Mouse (Mus musculus): ENCODE results near the gene Idh3b.

Idh3b gene

DNA sequence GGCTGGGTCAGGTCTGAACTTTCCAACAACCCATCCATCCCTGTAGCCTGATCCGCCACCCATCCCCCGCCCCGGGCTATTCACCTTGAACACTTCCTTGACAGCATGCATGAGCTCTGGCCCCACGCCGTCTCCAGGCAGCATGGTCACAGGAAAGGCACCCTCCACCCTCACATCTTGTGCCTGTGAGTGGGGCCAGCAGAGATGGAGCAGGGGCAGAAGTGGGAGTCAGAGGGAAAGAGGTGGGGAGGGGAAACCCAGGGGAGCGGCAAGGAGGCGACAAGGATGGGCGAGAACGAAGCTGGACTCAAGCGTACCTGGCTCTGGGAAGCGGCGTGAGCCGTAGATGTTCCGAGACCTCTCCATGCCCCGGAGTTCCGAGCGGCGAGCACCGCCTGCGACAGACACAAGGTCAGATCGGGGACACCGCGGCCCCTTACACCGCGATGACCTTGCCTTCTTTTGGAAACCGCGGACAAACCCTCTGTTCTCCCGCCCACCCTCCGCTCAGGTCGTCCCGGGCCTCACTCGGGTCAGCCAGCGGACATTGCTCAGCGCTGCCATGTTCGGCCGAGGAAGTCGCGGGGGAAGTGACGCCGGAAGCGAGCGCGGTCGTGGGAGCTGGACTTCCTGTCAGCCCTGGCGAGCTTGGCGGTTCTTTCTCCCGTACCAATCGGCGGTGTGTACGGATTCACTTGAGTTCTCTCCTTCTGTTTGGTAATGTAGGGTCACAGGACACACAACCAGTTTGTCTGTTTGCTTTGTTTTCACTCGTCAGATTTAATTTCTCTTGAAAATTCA lies at the start of gene Idh3b:
Idh3b (minus strand) TSS at position 694 of the 801 bp plus-strand sequence.
- peak; percentile 89 for ATAC-seq (ENCODE audit: insufficient number of reproducible peaks, low FRiP score, low TSS enrichment)

DNA sequence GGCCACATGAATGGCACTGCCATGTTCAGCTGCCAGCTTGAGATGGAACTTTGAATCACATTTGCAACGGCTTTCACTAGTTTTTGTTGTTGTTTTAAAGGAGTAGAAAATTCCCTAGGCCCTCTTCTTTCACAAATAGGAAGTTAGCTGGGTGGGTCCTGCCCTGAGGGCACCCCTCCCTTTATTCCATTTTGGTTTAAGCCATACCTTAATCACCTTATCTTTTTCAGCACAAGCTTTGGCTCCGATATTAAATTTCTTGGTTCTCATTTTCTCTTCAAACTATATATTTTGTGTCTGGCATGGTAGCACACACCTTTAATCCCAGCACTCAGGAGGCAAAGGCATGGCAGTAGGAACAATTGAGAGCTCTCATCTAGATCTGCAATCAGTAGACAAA lies 45.2 kb upstream of the Idh3b start:
- no peak for ATAC-seq (ENCODE audit: insufficient number of reproducible peaks, low FRiP score, low TSS enrichment)

DNA sequence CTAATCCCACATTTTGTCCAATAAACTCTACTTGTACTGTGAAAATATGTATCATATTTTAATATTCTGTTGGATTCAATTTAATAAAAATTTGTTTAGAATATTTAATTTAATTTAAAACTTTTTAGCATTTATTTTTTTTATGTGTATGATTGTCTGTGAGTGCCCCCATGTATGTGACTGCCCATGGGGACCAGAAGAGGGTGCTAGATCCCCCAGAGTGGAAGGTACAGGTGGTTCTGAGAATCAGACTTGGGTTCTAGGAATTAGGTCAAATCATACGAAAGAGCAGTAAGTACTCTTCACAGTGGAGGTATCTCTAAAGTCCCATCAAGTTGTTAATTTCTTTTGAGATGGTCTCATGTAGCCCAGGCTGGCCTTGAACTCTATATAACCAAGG lies 42.7 kb upstream of the Idh3b start:
- no peak for ATAC-seq (ENCODE audit: insufficient number of reproducible peaks, low FRiP score, low TSS enrichment)

DNA sequence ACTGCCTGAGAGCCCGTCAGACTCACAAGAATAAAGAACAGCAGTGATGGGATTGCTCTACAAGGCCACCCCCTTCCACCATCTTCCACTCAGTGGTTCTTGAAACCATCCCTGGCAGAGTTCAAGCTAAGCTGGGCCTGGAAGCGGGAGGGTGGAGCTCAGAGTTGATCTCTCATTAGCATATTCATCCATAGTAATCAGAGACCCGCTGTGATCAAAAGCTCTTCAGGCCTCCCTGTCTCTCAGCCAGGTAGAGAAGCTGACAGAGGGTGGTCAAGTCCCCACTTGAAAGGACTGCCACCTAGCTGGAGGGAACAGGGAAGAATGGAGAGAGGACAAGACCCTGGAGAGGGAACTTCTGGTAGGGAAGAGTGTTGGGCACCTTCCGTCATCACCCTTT lies 18.7 kb upstream of the Idh3b start:
- no peak for ATAC-seq (ENCODE audit: insufficient number of reproducible peaks, low FRiP score, low TSS enrichment)

DNA sequence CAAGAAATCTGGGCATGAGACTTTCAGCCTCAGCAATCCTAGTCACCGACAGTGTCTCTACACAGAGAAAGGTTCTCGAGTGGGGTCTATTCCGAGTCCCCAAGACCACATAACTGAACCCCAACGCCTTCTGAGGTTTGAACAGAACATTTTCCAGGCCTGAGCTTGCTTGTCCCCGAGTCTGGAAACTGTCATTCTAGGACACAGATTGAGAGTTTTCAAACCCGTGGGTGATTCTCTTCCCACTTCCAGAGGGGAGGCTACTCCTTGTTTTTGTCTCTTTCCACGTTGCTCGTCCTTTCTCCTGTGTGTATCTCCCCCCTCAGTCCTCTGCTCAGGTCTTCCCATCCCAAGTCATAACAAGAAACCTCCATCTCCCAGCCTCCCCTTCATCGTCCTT lies 13.2 kb upstream of the Idh3b start:
- ATAC-seq (ENCODE audit: insufficient number of reproducible peaks, low FRiP score, low TSS enrichment) = no peak

DNA sequence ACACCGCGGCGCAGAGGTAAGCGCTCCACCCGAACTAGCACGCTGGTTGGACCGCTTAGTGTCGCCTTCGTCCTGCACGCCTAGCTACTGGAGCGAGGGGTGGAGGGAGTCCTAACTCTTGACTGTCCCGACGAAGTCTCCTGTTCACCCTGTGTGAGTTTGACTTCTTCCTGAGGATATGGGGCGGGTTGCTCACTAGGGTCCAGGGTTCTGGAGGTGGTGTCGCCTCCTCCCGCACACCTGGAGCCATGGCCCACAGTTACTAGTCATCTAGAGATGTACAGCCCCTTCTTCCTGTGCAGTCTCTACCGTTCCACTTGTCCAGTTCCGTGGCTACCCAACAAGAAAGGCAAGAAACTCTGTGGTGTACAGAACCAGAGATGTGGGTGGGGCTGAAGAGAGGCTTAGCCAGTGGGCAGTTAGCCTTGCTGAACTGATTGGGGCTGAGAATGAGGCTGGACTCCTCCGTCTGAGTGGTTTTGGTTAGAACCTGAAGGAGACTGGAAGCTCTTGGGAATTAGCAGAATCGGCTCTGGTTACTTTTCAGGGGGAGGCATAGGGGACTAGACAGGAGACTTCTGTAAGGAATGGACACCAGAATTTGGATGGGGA lies 11.9 kb upstream of the Idh3b start:
- no peak for ATAC-seq (ENCODE audit: insufficient number of reproducible peaks, low FRiP score, low TSS enrichment)

DNA sequence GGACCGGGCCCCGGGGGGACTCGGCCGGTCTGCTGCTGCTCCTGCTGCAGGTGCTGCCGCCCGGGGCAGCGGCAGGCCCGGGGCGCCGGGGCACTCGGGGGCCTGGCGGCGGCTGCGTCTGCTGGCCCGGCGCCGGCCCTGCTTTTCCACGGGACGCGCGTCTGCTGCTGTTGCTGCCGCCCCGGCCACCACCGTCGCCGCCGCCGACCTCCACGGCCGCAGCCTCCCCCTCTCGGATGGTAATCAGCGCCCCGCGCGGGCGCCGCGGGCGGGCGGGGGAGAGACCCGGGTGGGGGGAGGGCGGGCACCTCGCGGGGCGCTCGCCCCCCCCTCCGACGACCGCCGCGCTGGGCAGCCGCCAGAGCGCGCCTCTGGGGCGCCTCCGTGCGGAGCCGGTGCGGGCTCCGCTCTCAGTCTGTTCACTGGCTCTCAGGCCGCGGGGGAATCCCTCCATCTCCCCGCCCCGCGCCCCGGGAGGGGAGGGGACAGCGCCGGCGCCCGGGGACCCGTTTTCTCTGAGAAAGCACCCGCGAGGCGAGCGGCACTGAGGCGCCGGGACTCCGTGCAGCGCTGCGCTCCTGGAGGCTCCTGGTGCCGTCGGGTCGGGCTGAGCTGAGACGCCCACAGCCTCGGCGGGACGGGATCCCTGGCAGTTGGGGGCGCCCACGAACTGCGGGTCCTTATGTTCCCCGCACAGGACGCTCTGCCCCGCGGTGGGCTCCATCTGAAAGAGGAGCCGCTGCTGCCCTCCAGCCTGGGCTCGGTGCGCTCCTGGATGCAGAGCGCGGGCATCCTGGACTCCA lies 11.2 kb upstream of the Idh3b start:
- no peak for ATAC-seq (ENCODE audit: insufficient number of reproducible peaks, low FRiP score, low TSS enrichment)

DNA sequence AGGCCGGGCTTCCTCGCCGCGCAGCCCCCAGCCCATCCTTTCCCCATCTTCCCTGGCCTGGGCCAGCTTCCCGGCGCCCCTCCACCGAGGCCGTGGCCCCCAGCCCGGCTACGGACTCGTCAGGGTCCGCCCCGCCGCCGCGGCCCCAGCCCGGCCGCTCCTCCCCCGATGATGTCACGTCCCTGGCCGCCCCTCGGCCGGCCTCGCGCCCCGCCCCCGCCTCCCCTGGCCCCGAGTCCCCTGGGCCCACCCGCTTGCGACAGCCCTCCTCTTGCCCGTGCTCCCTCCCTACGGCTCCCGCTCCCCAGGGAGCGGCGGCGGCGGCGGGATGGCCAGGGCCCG lies 10.6 kb upstream of the Idh3b start, which contains the start of gene Ebf4:
Ebf4 (plus strand) TSS at position 234 of the 342 bp plus-strand sequence.
- ATAC-seq (ENCODE audit: insufficient number of reproducible peaks, low FRiP score, low TSS enrichment) = no peak

DNA sequence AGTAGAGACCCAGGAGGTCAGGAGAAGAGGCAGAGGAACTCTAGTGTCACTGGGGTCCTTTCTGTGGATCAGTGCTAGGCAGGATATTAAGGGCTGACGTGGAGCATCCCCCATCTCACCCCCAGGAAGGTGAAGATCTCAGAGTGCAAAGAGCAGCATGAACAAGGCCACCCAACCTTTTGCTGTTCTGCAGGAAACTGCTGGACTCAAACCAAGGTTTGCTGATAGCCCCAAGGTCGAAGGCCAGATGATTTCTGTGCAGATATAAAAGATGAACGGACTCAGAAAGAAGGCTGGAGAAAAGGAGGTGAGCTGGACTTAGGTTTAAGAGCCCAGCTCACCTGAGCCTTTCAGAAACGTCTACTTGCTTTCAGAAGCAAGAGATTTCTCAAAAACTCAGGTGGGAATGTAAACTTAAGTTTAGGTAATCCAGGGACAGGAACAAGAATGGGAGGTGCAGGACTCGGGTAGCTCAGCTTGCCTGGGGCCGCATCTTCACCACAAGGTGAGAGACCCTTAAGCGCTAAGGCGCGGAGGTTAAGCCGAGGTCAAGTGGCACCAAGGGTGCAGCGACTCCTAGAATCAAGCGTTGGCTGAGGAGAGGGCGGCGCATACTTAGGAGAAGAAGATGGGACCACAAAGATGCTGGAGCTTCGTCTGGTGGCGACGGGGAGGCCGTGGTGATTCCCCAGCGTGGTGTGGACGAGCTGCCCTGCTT lies 10.0 kb upstream of the Idh3b start:
- no peak for ATAC-seq (ENCODE audit: insufficient number of reproducible peaks, low FRiP score, low TSS enrichment)

DNA sequence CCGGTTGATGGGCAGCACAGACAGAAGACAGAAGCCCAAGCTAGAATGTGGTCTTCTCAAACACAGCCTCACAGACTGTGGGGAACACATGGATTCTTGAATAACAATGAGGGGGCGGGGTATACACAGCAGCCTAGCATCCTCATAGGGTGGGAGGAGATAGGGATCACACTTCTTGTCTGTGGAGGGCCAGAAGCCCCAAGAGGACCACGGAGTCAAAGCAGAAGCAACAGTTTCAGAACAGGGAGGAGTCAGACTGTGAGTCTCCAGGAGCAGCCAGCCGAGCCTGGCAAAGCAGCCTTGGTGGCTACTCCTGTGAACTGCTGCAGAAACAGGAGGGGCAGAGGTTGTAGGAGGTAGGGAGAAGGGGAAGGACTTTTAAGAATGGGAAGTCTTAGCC lies 9.1 kb upstream of the Idh3b start:
- no peak for ATAC-seq (ENCODE audit: insufficient number of reproducible peaks, low FRiP score, low TSS enrichment)

DNA sequence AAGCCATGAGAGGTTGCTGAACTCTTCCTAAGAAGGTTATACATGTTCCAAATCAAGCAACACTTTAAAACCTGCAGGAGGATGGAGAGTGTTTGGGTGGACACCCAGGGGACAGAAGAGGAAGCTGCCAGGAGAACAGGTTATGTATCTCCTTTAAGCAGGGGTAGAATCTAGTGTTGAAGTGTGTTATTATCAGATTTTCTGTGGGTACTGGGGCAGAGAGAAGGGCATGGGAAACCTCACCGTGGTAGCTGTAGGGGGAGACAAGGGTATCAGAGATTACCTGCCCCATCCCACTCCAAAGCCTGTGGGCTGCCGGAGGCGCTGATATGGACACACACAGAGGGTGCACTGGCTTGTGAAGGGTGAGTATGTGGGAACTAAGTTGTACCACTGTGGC lies 8.7 kb upstream of the Idh3b start:
- no peak for ATAC-seq (ENCODE audit: insufficient number of reproducible peaks, low FRiP score, low TSS enrichment)

DNA sequence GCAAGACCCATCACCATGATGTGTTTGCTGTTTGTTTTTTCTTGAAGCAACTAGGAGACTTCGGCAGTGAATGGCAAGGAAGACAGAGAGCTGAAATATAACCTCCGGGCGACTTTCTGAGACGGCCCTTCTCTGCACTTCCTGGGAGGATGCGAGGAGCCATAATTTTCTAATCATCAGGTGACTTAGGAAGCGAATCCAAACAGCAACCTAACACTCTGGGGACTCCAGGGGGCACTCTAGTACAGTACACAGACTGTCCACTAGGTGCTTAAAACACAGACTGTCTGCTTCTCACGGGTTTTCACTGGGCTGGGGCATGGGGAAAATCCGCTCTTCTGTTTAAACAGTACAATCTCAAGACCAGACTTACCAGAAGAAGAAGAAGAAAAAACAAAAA lies 7.1 kb upstream of the Idh3b start:
- peak; percentile 79 for ATAC-seq (ENCODE audit: insufficient number of reproducible peaks, low FRiP score, low TSS enrichment)

DNA sequence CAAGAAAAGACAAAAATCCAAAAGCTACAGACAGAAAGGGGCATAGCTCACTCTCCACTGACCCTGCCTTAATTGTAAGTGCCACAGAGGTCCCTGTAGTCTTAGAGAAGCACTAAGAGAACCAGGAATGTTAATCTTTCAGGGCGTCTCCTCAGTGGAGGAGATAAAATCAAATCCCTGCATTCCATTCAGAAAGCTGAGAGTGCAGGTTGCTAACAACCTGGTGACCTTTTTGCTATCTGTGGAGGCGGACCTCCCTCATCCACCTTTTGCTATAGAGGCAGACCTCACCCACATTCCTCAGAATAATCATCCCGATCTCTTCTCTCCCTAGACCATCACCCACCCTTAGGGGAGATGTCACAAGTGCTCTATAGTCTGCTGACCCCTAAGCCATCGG lies 4.7 kb upstream of the Idh3b start:
- no peak for ATAC-seq (ENCODE audit: insufficient number of reproducible peaks, low FRiP score, low TSS enrichment)

DNA sequence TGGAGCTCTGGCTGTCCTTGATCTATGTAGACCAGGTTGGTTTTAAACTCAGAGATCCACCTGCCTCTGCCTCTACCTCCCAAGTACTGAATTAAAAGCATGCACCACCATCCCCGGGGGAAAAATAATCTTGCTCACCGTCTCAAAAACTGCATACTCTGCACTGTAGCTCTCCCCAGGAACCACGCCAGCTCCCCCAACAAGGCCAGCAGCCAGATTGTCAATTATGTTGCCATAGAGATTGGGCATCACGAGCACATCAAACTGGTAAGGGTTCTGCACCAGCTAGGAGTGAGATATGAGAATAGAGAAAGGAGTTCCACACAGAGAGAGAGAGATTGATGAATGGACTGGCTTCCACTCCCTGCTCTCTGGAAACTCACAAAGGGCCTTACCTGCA lies 3.5 kb downstream of the Idh3b start:
- no peak for ATAC-seq (ENCODE audit: insufficient number of reproducible peaks, low FRiP score, low TSS enrichment)

DNA sequence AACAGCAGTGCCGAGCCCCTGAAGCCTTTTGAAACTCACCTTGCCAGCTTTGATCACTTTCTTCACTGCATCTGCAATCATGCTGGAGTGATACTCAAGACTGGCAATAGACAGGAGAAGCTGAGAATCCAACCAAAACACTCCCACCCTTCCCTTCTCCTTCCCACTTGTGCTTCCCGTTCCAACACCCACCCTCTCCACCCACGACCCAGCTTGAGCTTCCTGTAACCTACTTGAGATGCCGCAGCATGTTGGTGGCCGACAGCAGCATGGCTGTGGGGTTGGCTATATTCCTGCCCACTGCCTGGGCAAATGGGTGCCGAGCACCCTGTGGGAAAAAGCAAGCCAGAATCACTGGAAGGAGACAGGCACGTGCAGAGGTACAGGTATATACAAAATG lies 4.1 kb downstream of the Idh3b start:
- ATAC-seq (ENCODE audit: insufficient number of reproducible peaks, low FRiP score, low TSS enrichment) = no peak

DNA sequence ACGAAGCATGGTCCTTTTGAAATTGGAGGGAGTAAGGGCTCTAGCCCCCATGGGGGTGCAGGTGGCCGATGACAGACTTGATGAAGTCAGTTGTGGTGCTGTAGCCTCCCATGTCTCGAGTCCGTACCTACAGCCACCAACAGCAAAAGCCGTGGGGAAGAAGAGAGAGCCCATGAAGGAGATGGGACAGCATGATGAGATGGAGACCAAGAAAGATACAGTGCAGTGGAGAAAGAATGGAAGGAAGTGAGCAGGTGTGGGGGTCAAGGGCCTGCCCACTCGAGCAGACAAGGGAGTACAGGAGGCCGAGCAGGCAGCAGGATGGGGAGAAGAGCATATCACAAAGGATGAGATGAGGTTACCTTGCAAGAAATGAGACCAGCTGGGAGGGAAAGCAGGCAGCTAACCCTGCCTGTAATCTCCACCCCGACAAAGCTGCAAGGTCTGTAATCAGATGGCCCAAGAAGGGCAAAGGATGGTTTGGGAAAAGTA lies 4.7 kb downstream of the Idh3b start:
- ATAC-seq (ENCODE audit: insufficient number of reproducible peaks, low FRiP score, low TSS enrichment) = no peak

DNA sequence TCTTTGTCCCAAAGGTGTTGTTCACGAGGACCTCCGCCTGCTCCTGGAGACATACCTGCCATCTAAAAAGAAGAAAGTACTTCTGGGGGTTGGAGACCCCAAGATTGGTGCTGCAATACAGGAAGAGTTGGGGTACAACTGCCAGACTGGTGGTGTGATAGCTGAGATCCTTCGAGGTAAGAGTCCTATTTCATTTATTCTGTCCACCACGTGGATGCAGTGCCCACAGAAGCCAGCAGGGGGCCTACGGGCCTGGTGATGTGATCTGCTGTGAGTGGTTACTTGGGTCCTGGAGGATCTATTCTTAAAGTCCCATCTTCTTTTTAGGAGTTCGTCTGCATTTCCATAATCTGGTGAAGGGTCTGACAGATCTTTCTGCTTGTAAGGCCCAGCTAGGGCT lies 8.7 kb downstream of the Idh3b start:
- ATAC-seq (ENCODE audit: insufficient number of reproducible peaks, low FRiP score, low TSS enrichment) = no peak

DNA sequence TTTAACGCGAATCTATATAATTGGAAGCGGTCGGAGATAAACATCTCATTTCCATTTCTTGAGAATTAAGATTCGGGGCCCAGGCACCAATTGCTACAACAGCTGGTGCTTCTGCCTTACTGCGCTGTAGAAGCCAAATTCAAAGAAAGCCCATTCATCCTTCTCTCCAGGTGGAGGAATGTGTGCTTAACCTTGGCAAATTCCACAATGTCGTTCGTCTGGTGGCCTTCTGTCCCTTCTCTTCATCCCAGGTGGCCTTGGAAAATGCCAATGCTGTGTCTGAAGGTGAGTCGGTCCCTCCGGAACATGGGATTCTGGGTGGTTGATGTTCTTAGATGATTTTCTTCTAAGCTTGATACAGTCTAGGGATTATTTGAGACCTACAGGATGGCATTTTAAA lies 9.5 kb downstream of the Idh3b start:
- 0 out of 2 replicates have a peak, but pooled peaks have one; percentile 3 for ATAC-seq (ENCODE audit: insufficient number of reproducible peaks, low FRiP score, low TSS enrichment)

DNA sequence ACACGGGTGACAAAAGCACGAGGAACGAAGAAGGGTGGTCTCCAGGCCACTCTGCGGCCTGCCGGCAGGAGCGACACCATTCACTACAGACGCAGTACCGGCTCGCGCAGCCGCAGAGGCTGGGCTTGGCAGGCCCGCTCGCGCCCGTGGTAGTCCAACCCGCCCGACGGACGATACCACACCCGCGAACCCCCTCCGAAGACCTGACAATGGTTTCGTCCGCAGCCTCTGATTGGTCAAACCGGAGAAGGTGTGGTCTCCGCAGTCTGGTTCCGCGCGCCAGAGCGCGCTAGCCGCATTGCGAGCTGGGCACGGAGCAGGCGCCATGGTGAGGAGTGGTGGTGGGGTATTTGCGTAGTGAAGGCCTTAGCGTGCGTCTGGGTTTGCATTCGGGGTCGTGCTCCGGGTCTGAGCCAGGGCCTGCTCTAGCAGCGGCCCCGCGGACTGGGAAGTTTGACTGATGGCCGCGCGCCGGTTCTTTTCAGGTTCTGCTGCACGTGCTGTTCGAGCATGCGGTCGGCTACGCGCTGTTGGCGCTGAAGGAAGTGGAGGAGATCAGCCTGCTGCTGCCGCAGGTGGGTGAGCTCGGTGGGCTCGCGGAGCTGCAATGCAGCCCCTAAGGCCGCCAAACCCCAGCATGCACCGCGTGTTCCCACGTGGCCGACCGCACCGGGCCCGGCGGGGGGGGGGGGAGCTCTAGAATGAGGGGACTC lies 10.0 kb downstream of the Idh3b start, which contains the start of gene Nop56:
Nop56 (plus strand) TSS at position 282 of the 713 bp plus-strand sequence.
- peak; percentile 95 for ATAC-seq (ENCODE audit: insufficient number of reproducible peaks, low FRiP score, low TSS enrichment)

DNA sequence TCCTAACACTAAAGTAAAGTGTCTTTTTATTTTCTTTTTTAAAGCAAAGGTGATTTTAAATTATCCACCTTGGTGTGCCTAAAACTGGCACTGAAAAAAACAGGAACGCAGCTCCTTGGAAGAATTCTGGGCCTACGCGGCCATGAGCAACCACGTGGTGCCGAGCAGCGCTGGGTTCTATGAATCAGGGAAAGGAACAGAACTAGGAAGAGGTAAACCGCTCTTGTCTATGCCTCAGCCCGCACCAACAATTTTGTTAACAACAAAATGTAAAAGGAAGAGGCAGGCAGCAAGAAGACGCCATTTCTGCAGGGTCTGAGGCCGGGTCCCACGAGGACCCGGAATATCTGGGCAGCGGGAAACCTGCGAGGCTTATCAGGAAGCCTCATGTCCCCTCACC lies 10.6 kb downstream of the Idh3b start:
- peak; percentile 32; the same call in 1 of the 2 replicates for ATAC-seq (ENCODE audit: insufficient number of reproducible peaks, low FRiP score, low TSS enrichment)
